ENCODE assay signal across 20 mouse cellular contexts in the genomic region with DNA sequence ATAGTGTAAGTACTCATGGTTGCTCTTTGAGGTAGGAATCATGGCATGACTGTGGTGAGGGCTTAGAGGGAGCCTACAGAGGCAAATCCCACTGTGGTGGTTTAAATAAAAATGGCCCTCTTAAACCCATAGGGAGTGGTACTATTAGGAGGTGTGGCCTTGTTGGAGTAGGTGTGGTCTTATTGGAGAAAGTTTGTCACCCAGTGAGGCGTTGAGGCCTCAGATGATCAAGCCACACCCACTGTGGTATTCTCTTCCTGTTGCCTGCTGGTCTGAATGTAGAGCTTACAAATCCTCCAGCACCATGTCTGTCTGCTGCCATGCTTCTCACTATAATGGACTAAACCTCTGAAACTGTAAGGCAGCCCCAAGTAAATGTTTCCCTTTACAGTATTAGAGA. TPM values are rescaled to one million over a fixed set of nuclear protein-coding genes. Genes with fewer than 3 reads are reported as not detected.
"Had no signal": no experiment of that assay in that cellular context is flagged by ENCODE, and none has a peak within 500 bp of the region (broad histone marks: within the 10 kb centered on the region; RNA-seq: fewer than 3 reads in every experiment).

No protein-coding gene starts in this region.

- ATAC-seq: liver, postnatal 0 days; lung, postnatal 0 days; midbrain, embryonic 16.5 days had no signal

- H3K27me3 ChIP-seq: lung, embryonic 15.5 days; neural tube, embryonic 12.5 days; stomach, embryonic 15.5 days had no signal

- H3K9ac ChIP-seq: liver, postnatal 0 days; lung, embryonic 15.5 days; midbrain, embryonic 12.5 days; neural tube, embryonic 12.5 days; stomach, embryonic 15.5 days had no signal

- H3K9me3 ChIP-seq: lung, embryonic 15.5 days; neural tube, embryonic 12.5 days; stomach, embryonic 15.5 days had no signal

- H3K27ac ChIP-seq: lung, embryonic 15.5 days; midbrain, embryonic 12.5 days; neural tube, embryonic 12.5 days; stomach, embryonic 15.5 days; stomach, postnatal 0 days had no signal

- H3K36me3 ChIP-seq: lung, embryonic 15.5 days; midbrain, embryonic 12.5 days; neural tube, embryonic 12.5 days; stomach, embryonic 15.5 days had no signal

- DNase-seq: liver, postnatal 0 days; lung, adult 2 months; lung, postnatal 14 days; lung, postnatal 36 days; midbrain, embryonic 14.5 days; right cerebral cortex, postnatal 14 days; thymus, adult 2 months; thymus, postnatal 25 days; thymus, postnatal 4 days had no signal

- H3K4me2 ChIP-seq: lung, embryonic 15.5 days; midbrain, embryonic 12.5 days; neural tube, embryonic 12.5 days; stomach, embryonic 15.5 days had no signal

- H3K4me3 ChIP-seq: lung, embryonic 15.5 days; midbrain, embryonic 12.5 days; myocyte; neural tube, embryonic 12.5 days; stomach, embryonic 15.5 days had no signal

RNA-seq across cellular contexts. Expression of gene Ccdc187, which starts 10.4 kb away (rescaled TPM):
- total RNA-seq: megakaryocyte, adult 5-6 weeks; megakaryocyte-erythroid progenitor cell, adult 5-6 weeks had no signal
- polyA plus RNA-seq: liver, postnatal 0 days; spleen, adult 2 months had no signal
